Mouse (Mus musculus) testis, adult 2 months (tissue): ENCODE data around the gene Fam234b.

Experiments used
- CTCF ChIP-seq: fragments of 200-500 bp; IDR thresholded peaks from 2 replicates; pipeline ENCODE4 v1.5.1; 2012; ENCODE audit warnings: low read depth, mild to moderate bottlenecking, inconsistent platforms, low read length, moderate library complexity; ENCODE audit not compliant: control insufficient read depth, insufficient read depth, insufficient replicate concordance
- POLR2A ChIP-seq: fragments of 200-500 bp; IDR thresholded peaks from 2 replicates; pipeline ENCODE4 v1.6.1; 2012; ENCODE audit warnings: low read depth, mild to moderate bottlenecking, inconsistent platforms, low read length, moderate library complexity; ENCODE audit not compliant: control insufficient read depth

- TF ChIP-seq CTCF (no peak), POLR2A (no peak)
Observed at GRCm38 (mm10) chr6:135276474-135277295, 78.9 kb downstream of the Fam234b start.
